Comparison of ENCODE assay signal across 10 mouse cellular contexts in the genomic region with DNA sequence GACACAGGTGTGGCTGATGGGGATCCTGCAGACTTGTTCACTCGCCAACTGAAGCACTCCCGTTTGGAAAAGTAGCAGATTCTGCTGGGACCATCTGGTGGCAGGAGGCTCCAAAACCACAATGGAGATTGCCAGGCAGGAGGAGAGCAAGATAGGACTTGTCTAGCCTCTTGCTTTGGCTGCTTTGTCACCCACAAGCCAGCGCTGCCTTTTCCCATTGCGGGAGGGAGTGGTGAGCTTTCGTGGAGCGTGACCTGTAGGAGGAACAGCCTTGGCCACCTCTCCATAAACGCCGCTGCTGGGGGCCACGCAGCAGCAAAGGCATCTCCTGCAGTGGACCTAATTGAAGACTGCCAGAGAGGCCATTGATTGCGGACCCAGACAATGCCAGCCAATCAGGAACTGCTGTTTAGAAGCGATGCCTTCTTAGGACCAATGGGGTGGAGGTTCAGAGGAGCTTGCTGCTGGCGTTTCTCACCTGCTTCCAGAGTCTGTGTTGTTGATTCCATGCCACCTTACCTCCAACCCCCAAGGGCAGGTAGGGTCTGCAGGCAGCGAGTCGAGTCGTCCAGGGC.
A peak's percentile ranks its signal among the peaks of the same experiment; 100 is the strongest.
DNase-seq lines count a peak whose midpoint lies in the region; ATAC-seq and TF ChIP-seq lines count a peak whose summit lies in the region.
"Had no signal": no experiment of that assay in that cellular context is flagged by ENCODE, and none has a peak within 500 bp of the region (broad histone marks: within the 10 kb centered on the region; RNA-seq: fewer than 3 reads in every experiment).

No protein-coding gene starts in this region.

- ATAC-seq in forebrain, embryonic 14.5 days = no peak
- ATAC-seq in midbrain, postnatal 0 days (ENCODE audit: low FRiP score) = no peak

- H3K27ac ChIP-seq in forebrain, embryonic 14.5 days (ENCODE audit: low read depth, low read length) = peak overlapping the region; percentile 85; the same call in 1 of the 2 replicates
- no peak overlapping the region for H3K27ac ChIP-seq in midbrain, postnatal 0 days (ENCODE audit: low read depth, low read length)
- H3K27ac ChIP-seq: liver, embryonic 15.5 days had no signal

- intact Hi-C loops in left cerebral cortex, postnatal 4 days (cut with DNase I) = loop anchor here (5.0 kb wide), 1 partner anchor 69 kb away; the partner anchor contains the start of gene Gadd45g

- WGBS in forebrain, embryonic 14.5 days = 23% methylated on average over 15 of the region's 15 CpGs
- 34% methylated on average over 15 of the region's 15 CpGs for WGBS in midbrain, postnatal 0 days

- no peaks in the 10 kb centered on the region for H3K27me3 ChIP-seq in forebrain, embryonic 14.5 days (replicated peaks; ENCODE audit: control insufficient read depth, insufficient read depth, low read length)
- peaks cover 14% of the 10 kb centered on the region for H3K27me3 ChIP-seq in midbrain, postnatal 0 days (ENCODE audit: insufficient read depth, low read length)

- DNase-seq in left cerebral cortex, postnatal 4 days = peak; percentile 19
- DNase-seq in left cerebral cortex, adult 9 months (ENCODE audit: low spot score in 2 of 2) = no peak
- peak; percentile 64 to 65 for DNase-seq in cerebellum, postnatal 10 days
- DNase-seq in forebrain, embryonic 14.5 days (ENCODE audit: low spot score) = peak; percentile 49
- DNase-seq in midbrain, postnatal 0 days (ENCODE audit: low spot score) = peak; percentile 38
- no peak for DNase-seq in gastrocnemius, postnatal 25 days
- DNase-seq in thymus, postnatal 4 days = no peak
- DNase-seq in lung, adult 18-20 months = no peak
- DNase-seq: kidney, postnatal 14 days had no signal

- H3K9me3 ChIP-seq in forebrain, embryonic 14.5 days (replicated peaks; ENCODE audit: control insufficient read depth, low read length) = no peaks in the 10 kb centered on the region
- no peaks in the 10 kb centered on the region for H3K9me3 ChIP-seq in midbrain, postnatal 0 days (ENCODE audit: low read length)
- H3K9me3 ChIP-seq: liver, embryonic 15.5 days had no signal

- no peak overlapping the region for H3K4me2 ChIP-seq in forebrain, embryonic 14.5 days (ENCODE audit: low read length)
- H3K4me2 ChIP-seq in midbrain, postnatal 0 days (ENCODE audit: low read depth, low read length, poor library complexity, severe bottlenecking) = no peak overlapping the region
- H3K4me2 ChIP-seq: liver, embryonic 15.5 days had no signal

- no peaks in the 10 kb centered on the region for H3K36me3 ChIP-seq in forebrain, embryonic 14.5 days (ENCODE audit: control insufficient read depth, insufficient read depth, low read length)
- no peaks in the 10 kb centered on the region for H3K36me3 ChIP-seq in midbrain, postnatal 0 days (ENCODE audit: insufficient read depth, low read length)
- H3K36me3 ChIP-seq: liver, embryonic 15.5 days had no signal

- no peak for TF ChIP-seq CTCF in midbrain, postnatal 0 days (IDR thresholded peaks at IDR 0.05)

- H3K4me3 ChIP-seq in forebrain, embryonic 14.5 days (ENCODE audit: low read depth, low read length) = no peak overlapping the region
- H3K4me3 ChIP-seq in midbrain, postnatal 0 days (ENCODE audit: low read depth, low read length) = no peak overlapping the region
- H3K4me3 ChIP-seq: liver, embryonic 15.5 days had no signal

- H3K4me1 ChIP-seq in forebrain, embryonic 14.5 days (ENCODE audit: control insufficient read depth, insufficient read depth, low read length) = peaks cover 50% of the 10 kb centered on the region
- H3K4me1 ChIP-seq in midbrain, postnatal 0 days (ENCODE audit: insufficient read depth, low read length) = peaks cover 16% of the 10 kb centered on the region

- no peak overlapping the region for H3K9ac ChIP-seq in forebrain, embryonic 14.5 days (ENCODE audit: low read length)
- H3K9ac ChIP-seq in midbrain, postnatal 0 days (replicated peaks; ENCODE audit: low read length, poor library complexity, severe bottlenecking) = no peak overlapping the region
- H3K9ac ChIP-seq: liver, embryonic 15.5 days had no signal

Comparison
In these comparisons a context has a peak if more than half of its experiments do, and no peak if none do; other contexts are left out.
1. DNase-seq: peak in left cerebral cortex, postnatal 4 days (single experiment), cerebellum, postnatal 10 days (2 of 2), forebrain, embryonic 14.5 days (single experiment) and midbrain, postnatal 0 days (single experiment); none in left cerebral cortex, adult 9 months (0 of 2), gastrocnemius, postnatal 25 days (single experiment), thymus, postnatal 4 days (single experiment) and lung, adult 18-20 months (0 of 2).